ENCODE assay signal across 8 mouse cellular contexts in genomic region chr4:48044141-48044490, GRCm38 (mm10). TPM values are rescaled to one million over a fixed set of nuclear protein-coding genes. Genes with fewer than 3 reads are reported as not detected.
DNase-seq lines count a peak whose midpoint lies in the region; ATAC-seq and TF ChIP-seq lines count a peak whose summit lies in the region.

No protein-coding gene starts in this region.

- H3K9ac ChIP-seq in heart, embryonic 15.5 days = peak overlapping the region; percentile 83
- no peak overlapping the region for H3K9ac ChIP-seq in ES-Bruce4 (ENCODE audit: low read depth, poor library complexity, severe bottlenecking)
- peak overlapping the region; percentile 68 for H3K9ac ChIP-seq in liver, embryonic 11.5 days (ENCODE audit: low read depth, low read length)

- DNase-seq in heart, adult 18-20 months = no peak
- no peak for DNase-seq in forebrain, embryonic 10.5 days (ENCODE audit: extremely low spot score, low spot score)
- DNase-seq in liver, embryonic 11.5 days (ENCODE audit: low spot score) = no peak
- peak; percentile 47 for DNase-seq in thymus, postnatal 4 days
- no peak for DNase-seq in gastrocnemius, postnatal 4 days (ENCODE audit: low spot score in 2 of 2)
- DNase-seq in urinary bladder, postnatal 10 days (ENCODE audit: low spot score) = no peak

- no peak for TF ChIP-seq EP300 in ES-Bruce4 (IDR thresholded peaks at IDR 0.05; ENCODE audit: insufficient read depth, low read depth, low read length)

- H3K27ac ChIP-seq in heart, embryonic 15.5 days = peak overlapping the region; percentile 98
- no peak overlapping the region for H3K27ac ChIP-seq in ES-Bruce4 (ENCODE audit: insufficient read depth, low read length)
- H3K27ac ChIP-seq in forebrain, embryonic 10.5 days = peak overlapping the region; percentile 86
- no peak overlapping the region for H3K27ac ChIP-seq in liver, embryonic 11.5 days (ENCODE audit: low read depth, low read length)

- H3K36me3 ChIP-seq in heart, embryonic 15.5 days = no peaks in the 10 kb centered on the region
- no peaks in the 10 kb centered on the region for H3K36me3 ChIP-seq in ES-Bruce4 (ENCODE audit: control insufficient read depth, insufficient read depth, low read length, poor library complexity, severe bottlenecking)
- no peaks in the 10 kb centered on the region for H3K36me3 ChIP-seq in forebrain, embryonic 10.5 days (replicated peaks)
- no peaks in the 10 kb centered on the region for H3K36me3 ChIP-seq in liver, embryonic 11.5 days (ENCODE audit: control insufficient read depth, insufficient read depth, low read length)

- under 1% methylated on average over 11 of the region's 11 CpGs for WGBS in heart, embryonic 15.5 days
- under 1% methylated on average over 11 of the region's 11 CpGs for WGBS in forebrain, embryonic 10.5 days
- WGBS in liver, embryonic 11.5 days = under 1% methylated on average over 11 of the region's 11 CpGs

- TF ChIP-seq CTCF in ES-Bruce4 (IDR thresholded peaks at IDR 0.05; ENCODE audit: low read depth, low read length) = no peak

- TF ChIP-seq POLR2A in ES-Bruce4 (IDR thresholded peaks at IDR 0.05; ENCODE audit: insufficient read depth, low read length) = no peak

- ATAC-seq in heart, embryonic 15.5 days (replicated peaks; ENCODE audit: insufficient number of reproducible peaks, insufficient read depth, low FRiP score, low read depth) = no peak
- no peak for ATAC-seq in liver, embryonic 11.5 days (replicated peaks; ENCODE audit: low FRiP score)

- peak overlapping the region; percentile 99 for H3K4me2 ChIP-seq in heart, embryonic 15.5 days
- peak overlapping the region; percentile 96 for H3K4me2 ChIP-seq in liver, embryonic 11.5 days

- H3K4me3 ChIP-seq in heart, embryonic 15.5 days = peak overlapping the region; percentile 72
- H3K4me3 ChIP-seq in ES-Bruce4 (ENCODE audit: low read depth, low read length) = peak overlapping the region; percentile 56
- peak overlapping the region; percentile 78 for H3K4me3 ChIP-seq in forebrain, embryonic 10.5 days
- H3K4me3 ChIP-seq in liver, embryonic 11.5 days (ENCODE audit: low read depth, low read length) = peak overlapping the region; percentile 70

- H3K4me1 ChIP-seq in heart, embryonic 15.5 days (replicated peaks) = peaks cover 50% of the 10 kb centered on the region
- H3K4me1 ChIP-seq in ES-Bruce4 (ENCODE audit: control insufficient read depth, insufficient read depth, low read length) = no peaks in the 10 kb centered on the region
- H3K4me1 ChIP-seq in forebrain, embryonic 10.5 days = peaks cover 69% of the 10 kb centered on the region
- H3K4me1 ChIP-seq in liver, embryonic 11.5 days (replicated peaks; ENCODE audit: control insufficient read depth, insufficient read depth, low read length) = peaks cover 8% of the 10 kb centered on the region; the same call in 1 of the 2 replicates

- peaks cover 21% of the 10 kb centered on the region for H3K27me3 ChIP-seq in heart, embryonic 15.5 days
- peaks cover 31% of the 10 kb centered on the region for H3K27me3 ChIP-seq in ES-Bruce4 (ENCODE audit: control insufficient read depth, insufficient read depth, low read length, poor library complexity, severe bottlenecking)
- peaks cover 40% of the 10 kb centered on the region for H3K27me3 ChIP-seq in forebrain, embryonic 10.5 days (ENCODE audit: poor library complexity, severe bottlenecking)
- peaks cover 46% of the 10 kb centered on the region for H3K27me3 ChIP-seq in liver, embryonic 11.5 days (replicated peaks; ENCODE audit: control insufficient read depth, insufficient read depth, low read length)

- H3K9me3 ChIP-seq in heart, embryonic 15.5 days (replicated peaks) = no peaks in the 10 kb centered on the region
- H3K9me3 ChIP-seq in ES-Bruce4 (replicated peaks; ENCODE audit: control insufficient read depth, insufficient read depth, low read length, poor library complexity, severe bottlenecking) = no peaks in the 10 kb centered on the region
- no peaks in the 10 kb centered on the region for H3K9me3 ChIP-seq in forebrain, embryonic 10.5 days
- no peaks in the 10 kb centered on the region for H3K9me3 ChIP-seq in liver, embryonic 11.5 days (ENCODE audit: control insufficient read depth, low read length)

RNA-seq across cellular contexts. Expression of gene Nr4a3, which starts 0.8 kb away (rescaled TPM):
- 0.11 and 0.20 TPM in 2 replicates for polyA plus RNA-seq in heart, embryonic 15.5 days (2015; fragmentation: Nextera tagmentation; extraction: Ambion mirVana)
- 1 to 10 TPM; 5.8 to 6.7 TPM for total RNA-seq in heart, adult 18-20 months (2021)
- 0.33 TPM in 1 of 2 replicates, not detected in the other for polyA plus RNA-seq in ES-Bruce4 (2011; ENCODE audit: insufficient read depth, insufficient read length, low read depth, missing spikeins)
- 0.26 and 0.30 TPM in 2 replicates for polyA plus RNA-seq in forebrain, embryonic 10.5 days (2016; fragmentation: Nextera tagmentation; extraction: Ambion mirVana)
- polyA plus RNA-seq in liver, embryonic 11.5 days (2014; fragmentation: Nextera tagmentation; extraction: Ambion mirVana) = 0.04 TPM in 2 replicates
- 1 to 10 TPM; 1.5 to 1.6 TPM for total RNA-seq in gastrocnemius, postnatal 4 days (2021)

Comparison
In these comparisons a context has a peak if more than half of its experiments do, and no peak if none do; other contexts are left out.
1. H3K27ac ChIP-seq: peak in heart, embryonic 15.5 days (single experiment) and forebrain, embryonic 10.5 days (single experiment); none in ES-Bruce4 (single experiment) and liver, embryonic 11.5 days (single experiment).
2. Peak in every context shown above with its lines, with median percentiles within 50 percentile points of each other: H3K4me3 ChIP-seq.